In the genomic region with DNA sequence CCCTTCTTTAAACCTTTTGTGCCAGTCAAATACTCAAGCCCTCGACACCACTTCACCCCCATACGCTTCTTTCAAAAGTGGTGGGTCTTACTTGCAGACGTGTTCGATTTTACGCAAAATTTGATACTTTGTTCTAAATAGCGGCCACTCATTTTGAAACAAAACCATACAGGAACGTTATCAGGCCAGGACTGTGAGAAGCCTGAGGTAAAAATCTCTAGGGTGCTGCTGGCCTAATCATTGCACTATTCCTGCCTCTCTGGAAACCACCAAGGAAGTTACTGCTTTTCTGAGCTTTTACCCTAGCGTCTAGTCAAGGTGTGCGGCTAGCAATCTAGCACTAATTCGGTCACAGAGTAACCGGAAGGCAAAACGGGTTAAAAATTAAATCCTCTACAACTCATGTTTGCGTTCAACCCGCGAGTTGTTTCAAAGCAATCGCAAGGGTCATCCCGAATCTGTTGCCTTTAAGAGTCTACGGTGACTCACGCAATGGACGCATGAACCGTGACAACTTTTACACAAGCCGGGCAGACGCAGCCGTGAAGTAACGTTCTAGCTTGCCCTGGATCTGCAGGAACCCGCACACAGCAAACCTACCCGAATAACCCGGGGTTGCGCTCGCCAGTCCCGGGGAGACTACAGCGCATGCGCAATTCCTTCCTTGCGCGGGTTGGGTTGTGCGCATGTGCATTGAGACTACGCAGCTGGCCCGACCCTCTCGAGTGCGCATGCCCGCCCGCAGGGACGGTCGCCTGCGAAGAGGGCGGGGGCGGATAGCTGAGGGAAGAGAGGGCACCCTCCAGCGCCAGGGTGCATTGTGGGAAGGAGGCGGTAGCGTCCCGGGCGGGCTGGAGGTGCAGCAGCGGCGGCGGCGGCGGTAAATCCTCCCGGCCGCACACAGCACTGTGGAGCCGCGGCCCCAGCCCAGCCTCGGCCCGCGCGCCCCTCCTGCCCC, we compare ENCODE assay signal across 8 mouse cellular contexts. TPM values are rescaled to one million over a fixed set of nuclear protein-coding genes. Genes with fewer than 3 reads are reported as not detected.
DNase-seq lines count a peak whose midpoint lies in the region; ATAC-seq and TF ChIP-seq lines count a peak whose summit lies in the region.

A gene (plus strand): TSS at position 821 of the 958 bp plus-strand sequence.

- peaks cover 27% of the 10 kb centered on the region for H3K36me3 ChIP-seq in G1E (replicated peaks)
- H3K36me3 ChIP-seq in forebrain, embryonic 16.5 days (ENCODE audit: control insufficient read depth, insufficient read depth) = no peaks in the 10 kb centered on the region
- H3K36me3 ChIP-seq in lung, embryonic 14.5 days (ENCODE audit: insufficient read depth) = no peaks in the 10 kb centered on the region
- H3K36me3 ChIP-seq in thymus, adult 2 months (ENCODE audit: control insufficient read depth, insufficient read depth, low read length) = no peaks in the 10 kb centered on the region

- peak within 1 kb of the TSS; percentile 93 for H3K4me3 ChIP-seq in G1E (ENCODE audit: low read depth, low read length)
- H3K4me3 ChIP-seq in forebrain, embryonic 16.5 days (replicated peaks; ENCODE audit: low read length) = peak within 1 kb of the TSS; percentile 90
- H3K4me3 ChIP-seq in layer of hippocampus, adult 2 months = peak within 1 kb of the TSS; percentile 99
- H3K4me3 ChIP-seq in lung, embryonic 14.5 days (ENCODE audit: low read depth, low read length) = peak within 1 kb of the TSS; percentile 72
- H3K4me3 ChIP-seq in olfactory bulb, adult 2 months (ENCODE audit: insufficient read depth, low read depth, low read length) = peak within 1 kb of the TSS; percentile 71
- peak within 1 kb of the TSS; percentile 68 for H3K4me3 ChIP-seq in thymus, adult 2 months (ENCODE audit: control insufficient read depth, insufficient read depth, low read length)

- WGBS in forebrain, embryonic 16.5 days = 2% methylated on average over 51 of the region's 65 CpGs
- 2% methylated on average over 59 of the region's 65 CpGs for WGBS in lung, embryonic 14.5 days
- 1% methylated on average over 65 of the region's 65 CpGs for WGBS in olfactory bulb, adult 2 months
- WGBS in thymus, adult 2 months = under 1% methylated on average over 65 of the region's 65 CpGs

- intact Hi-C loops in heart, postnatal 36 days (cut with DNase I) = loop anchor here (2.0 kb wide), 1 partner anchor 46 kb away; a partner anchor contains a TSS

- H3K9me3 ChIP-seq in G1E (replicated peaks) = no peaks in the 10 kb centered on the region
- no peaks in the 10 kb centered on the region for H3K9me3 ChIP-seq in forebrain, embryonic 16.5 days (ENCODE audit: control insufficient read depth, low read length)
- no peaks in the 10 kb centered on the region for H3K9me3 ChIP-seq in lung, embryonic 14.5 days (ENCODE audit: low read depth, low read length)

- peak within 1 kb of the TSS; percentile 82 for H3K27ac ChIP-seq in forebrain, embryonic 16.5 days (ENCODE audit: low read length)
- H3K27ac ChIP-seq in layer of hippocampus, adult 2 months = peak within 1 kb of the TSS; percentile 94
- peak within 1 kb of the TSS; percentile 92 for H3K27ac ChIP-seq in lung, embryonic 14.5 days (ENCODE audit: low read depth)
- H3K27ac ChIP-seq in olfactory bulb, adult 2 months (ENCODE audit: insufficient read depth, low read depth, low read length) = no peak within 1 kb of the TSS; the same call in 1 of the 2 replicates
- peak within 1 kb of the TSS; percentile 87 for H3K27ac ChIP-seq in thymus, adult 2 months (ENCODE audit: control insufficient read depth, insufficient read depth, low read length)

- DNase-seq in G1E (ENCODE audit: low spot score) = peak; percentile 97
- DNase-seq in cerebellum, adult 18-20 months = peak; percentile 99 to 100
- DNase-seq in heart, postnatal 36 days = peak; percentile 98 to 99
- DNase-seq in layer of hippocampus, adult 2 months (ENCODE audit: low spot score in 2 of 2) = peak; percentile 99 to 100
- DNase-seq in lung, embryonic 14.5 days = peak; percentile 100
- peak; percentile 100 for DNase-seq in thymus, adult 2 months

- H3K9ac ChIP-seq in forebrain, embryonic 16.5 days (replicated peaks; ENCODE audit: low read depth, low read length) = peak within 1 kb of the TSS; percentile 95
- peak within 1 kb of the TSS; percentile 83 for H3K9ac ChIP-seq in lung, embryonic 14.5 days

- peak; percentile 86 for ATAC-seq in G1E (ENCODE audit: extremely low read depth, insufficient number of reproducible peaks, low FRiP score, poor library complexity, severe bottlenecking)
- ATAC-seq in forebrain, embryonic 16.5 days = peak; percentile 98
- ATAC-seq in lung, embryonic 14.5 days (ENCODE audit: insufficient read depth) = peak; percentile 97

- TF ChIP-seq CTCF in G1E (IDR thresholded peaks at IDR 0.05; ENCODE audit: low read depth, low read length) = no peak
- TF ChIP-seq CTCF in layer of hippocampus, adult 2 months (conservative IDR thresholded peaks at IDR 0.05) = peak; percentile 69
- peak; percentile 42 for TF ChIP-seq CTCF in lung, embryonic 14.5 days (IDR thresholded peaks at IDR 0.05; ENCODE audit: low read depth)
- TF ChIP-seq CTCF in olfactory bulb, adult 2 months (IDR thresholded peaks at IDR 0.05; ENCODE audit: insufficient read depth, low read depth, low read length) = no peak
- TF ChIP-seq CTCF in thymus, adult 2 months (IDR thresholded peaks at IDR 0.05; ENCODE audit: borderline replicate concordance, control insufficient read depth, extremely low read depth, insufficient read depth, low read length, poor library complexity) = peak; percentile 75; the same call in 1 of the 2 replicates

- peak; percentile 69; the same call in 1 of the 2 replicates for TF ChIP-seq POLR2A in olfactory bulb, adult 2 months (IDR thresholded peaks at IDR 0.05; ENCODE audit: insufficient read depth, low read depth, low read length)
- TF ChIP-seq POLR2A in thymus, adult 2 months (IDR thresholded peaks at IDR 0.05; ENCODE audit: control insufficient read depth, extremely low read depth, insufficient read depth, low read length, poor library complexity) = peak; percentile 96

- peaks cover 25% of the 10 kb centered on the region for H3K4me1 ChIP-seq in G1E (ENCODE audit: insufficient read depth, low read depth, low read length)
- peaks cover 27% of the 10 kb centered on the region for H3K4me1 ChIP-seq in forebrain, embryonic 16.5 days (replicated peaks; ENCODE audit: control insufficient read depth, insufficient read depth, low read length)
- 0 out of 2 replicates have a peak, but pooled peaks cover 3% of the 10 kb centered on the region for H3K4me1 ChIP-seq in lung, embryonic 14.5 days (ENCODE audit: insufficient read depth)
- peaks cover 2% of the 10 kb centered on the region; the same call in 1 of the 2 replicates for H3K4me1 ChIP-seq in olfactory bulb, adult 2 months (ENCODE audit: control insufficient read depth, insufficient read depth, low read length)
- peaks cover 5% of the 10 kb centered on the region for H3K4me1 ChIP-seq in thymus, adult 2 months (replicated peaks; ENCODE audit: control insufficient read depth, insufficient read depth, low read length)

- H3K4me2 ChIP-seq in forebrain, embryonic 16.5 days (ENCODE audit: low read length) = peak within 1 kb of the TSS; percentile 72
- peak within 1 kb of the TSS; percentile 61 for H3K4me2 ChIP-seq in lung, embryonic 14.5 days

- no peaks in the 10 kb centered on the region for H3K27me3 ChIP-seq in G1E (ENCODE audit: insufficient read depth, low read length)
- no peaks in the 10 kb centered on the region for H3K27me3 ChIP-seq in forebrain, embryonic 16.5 days (replicated peaks; ENCODE audit: control insufficient read depth, insufficient read depth, low read length)
- H3K27me3 ChIP-seq in lung, embryonic 14.5 days (ENCODE audit: insufficient read depth, low read length) = no peaks in the 10 kb centered on the region
- H3K27me3 ChIP-seq in thymus, adult 2 months (ENCODE audit: control insufficient read depth, insufficient read depth, low read length) = no peaks in the 10 kb centered on the region

RNA-seq across cellular contexts. Expression of the gene that starts here (rescaled TPM):
- total RNA-seq in G1E (2014; fragmentation: Nextera tagmentation) (58.2 and 62.2 TPM in 2 replicates), G1E (2017) (68.5 and 79.1 TPM in 2 replicates)
- 28.3 and 35.1 TPM in 2 replicates for polyA plus RNA-seq in G1E (2012)
- 50.8 and 54.8 TPM in 2 replicates for polyA plus RNA-seq in forebrain, embryonic 16.5 days (2015; fragmentation: Nextera tagmentation; extraction: Ambion mirVana)
- total RNA-seq in heart, postnatal 36 days (2021) = 10 to 100 TPM; 71.1 to 72.8 TPM
- 10 to 100 TPM; 73.2 to 79.5 TPM for total RNA-seq in layer of hippocampus, adult 2 months (2021)
- polyA plus RNA-seq in lung, embryonic 14.5 days (2014; fragmentation: Nextera tagmentation; extraction: Ambion mirVana) = 81.3 and 81.9 TPM in 2 replicates
- polyA plus RNA-seq in olfactory bulb, adult 2 months (2012; ENCODE audit: insufficient read depth, insufficient read length, low replicate concordance, missing spikeins) = not detected in 2 replicates
- polyA plus RNA-seq in thymus, adult 2 months (2012; rRNA removed) = 10.7 and 11.8 TPM in 2 replicates

Comparison
In these comparisons a context has a peak if more than half of its experiments do, and no peak if none do; other contexts are left out.
1. CTCF ChIP-seq: peak in layer of hippocampus, adult 2 months (single experiment), lung, embryonic 14.5 days (single experiment) and thymus, adult 2 months (single experiment); none in G1E (single experiment) and olfactory bulb, adult 2 months (single experiment).
2. Peak in every context shown above with its lines, with median percentiles within 50 percentile points of each other: ATAC-seq, DNase-seq and H3K4me3 ChIP-seq.